Mouse (Mus musculus): ENCODE measurements around the gene Phf13. TPM values are rescaled to one million over a fixed set of nuclear protein-coding genes. Genes with fewer than 3 reads are reported as not detected.

Phf13 gene
- polyA plus RNA-seq, 1 experiment from 2014 or later: 15.4 TPM

DNA sequence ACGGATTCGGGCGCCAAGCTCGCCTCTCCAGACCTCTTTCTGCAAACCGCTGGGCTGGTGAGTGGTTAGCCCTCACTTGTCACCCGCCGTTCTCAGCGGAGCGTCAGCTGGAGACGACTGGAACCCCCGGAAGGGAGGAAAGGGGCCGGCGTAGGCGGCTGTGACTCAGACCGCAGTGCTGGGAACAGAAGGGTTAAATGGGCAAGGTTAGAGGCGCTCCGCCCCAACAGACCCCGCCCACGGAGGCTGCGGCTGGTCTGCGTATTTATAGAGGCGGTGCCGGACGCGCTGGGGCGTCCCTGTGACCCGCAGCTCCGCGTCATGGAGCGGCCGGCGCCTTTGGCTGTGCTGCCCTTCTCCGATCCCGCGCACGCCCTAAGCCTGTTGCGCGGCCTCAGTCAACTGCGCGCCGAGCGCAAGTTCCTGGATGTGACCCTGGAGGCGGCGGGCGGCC lies 12.6 kb upstream of the Phf13 start, which contains the start of gene Klhl21:
Gene Klhl21 (plus strand): TSS at position 182 of the 454 bp plus-strand sequence.
- no peaks in the 10 kb centered on the region for H3K36me3 ChIP-seq (ENCODE audit: control insufficient read depth, insufficient read depth)
- H3K27ac ChIP-seq (ENCODE audit: low read length): peak within 1 kb of the TSS; percentile 93
- under 1% methylated on average over 45 of the region's 45 CpGs for WGBS
- peak within 1 kb of the TSS; percentile 80 for H3K4me3 ChIP-seq (ENCODE audit: low read length)
- H3K4me2 ChIP-seq (ENCODE audit: low read depth, low read length): peak within 1 kb of the TSS; percentile 96
- peak within 1 kb of the TSS; percentile 88 for H3K9ac ChIP-seq (ENCODE audit: low read length)
- H3K27me3 ChIP-seq (ENCODE audit: control insufficient read depth, insufficient read depth, low read length): no peaks in the 10 kb centered on the region
- H3K4me1 ChIP-seq (ENCODE audit: control insufficient read depth, insufficient read depth, low read length): peaks cover 37% of the 10 kb centered on the region
- H3K9me3 ChIP-seq (replicated peaks; ENCODE audit: control insufficient read depth, low read length): no peaks in the 10 kb centered on the region
- peak; percentile 87 for ATAC-seq (replicated peaks; ENCODE audit: extremely low read depth, insufficient read depth, low FRiP score)

DNA sequence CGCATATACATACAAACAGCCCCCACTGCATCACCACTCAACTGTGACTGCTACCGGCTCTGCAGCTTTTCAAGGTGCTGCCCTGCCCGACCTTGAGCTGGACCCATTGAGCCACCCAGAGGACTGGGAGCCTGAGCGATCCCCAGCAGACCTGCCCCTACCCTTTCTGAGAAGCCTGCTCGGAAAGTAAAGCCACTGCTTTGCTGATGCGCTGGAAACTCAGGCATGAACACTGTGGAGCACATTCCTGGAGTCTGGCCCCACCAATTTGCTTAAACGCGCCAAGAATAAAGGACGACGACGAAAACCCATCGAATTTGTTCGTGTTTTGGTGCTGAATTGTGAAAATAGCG lies 12.1 kb upstream of the Phf13 start:
- under 1% methylated on average over 14 of the region's 14 CpGs for whole genome bisulfite sequencing
- peaks cover 33% of the 10 kb centered on the region for H3K4me1 ChIP-seq (ENCODE audit: control insufficient read depth, insufficient read depth, low read length)

DNA sequence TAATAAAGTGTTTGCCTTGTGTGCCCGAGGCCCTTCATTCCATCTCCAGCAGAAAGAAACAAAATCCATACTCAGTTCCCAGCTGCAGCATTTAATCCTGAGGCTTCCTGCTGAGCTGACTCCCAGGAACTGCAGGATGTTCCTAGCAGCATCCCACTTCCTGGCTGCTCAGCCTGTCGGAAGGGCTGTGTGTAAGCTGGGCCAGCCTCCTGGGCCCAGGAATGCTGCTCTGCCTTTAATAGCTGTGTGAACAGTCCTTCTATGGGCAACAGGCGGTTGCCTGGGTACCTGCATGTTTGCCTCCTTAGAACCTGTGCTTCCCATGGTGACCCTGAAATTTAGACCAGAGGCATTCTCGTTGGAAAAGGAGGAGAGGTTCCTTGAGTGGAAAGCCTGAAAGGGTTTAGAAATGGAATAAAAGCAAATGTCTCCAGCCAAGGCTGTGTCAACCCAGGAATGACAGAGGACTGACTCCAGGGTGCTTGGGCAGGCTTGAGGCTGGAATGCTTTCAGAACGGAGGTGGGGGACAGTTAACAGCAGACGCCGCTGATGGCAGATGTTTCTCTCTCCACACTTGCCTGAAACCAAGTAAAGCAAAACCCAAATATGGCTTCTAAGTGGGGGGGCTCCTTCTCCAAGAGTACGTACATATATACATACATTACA lies 11.6 kb upstream of the Phf13 start:
- Histone ChIP-seq H3K27ac (ENCODE audit: low read length) (peak overlapping the region; percentile 93), H3K9ac (ENCODE audit: low read length) (peak overlapping the region; percentile 88), H3K9me3 (replicated peaks; ENCODE audit: control insufficient read depth, low read length) (no peaks in the 10 kb centered on the region), H3K4me3 (ENCODE audit: low read length) (peak overlapping the region; percentile 80), H3K4me2 (ENCODE audit: low read depth, low read length) (peak overlapping the region; percentile 96), H3K36me3 (ENCODE audit: control insufficient read depth, insufficient read depth) (no peaks in the 10 kb centered on the region), H3K4me1 (ENCODE audit: control insufficient read depth, insufficient read depth, low read length) (peaks cover 29% of the 10 kb centered on the region), H3K27me3 (ENCODE audit: control insufficient read depth, insufficient read depth, low read length) (no peaks in the 10 kb centered on the region)
- WGBS: 9% methylated on average over 8 of the region's 8 CpGs
- ATAC-seq (replicated peaks; ENCODE audit: extremely low read depth, insufficient read depth, low FRiP score): no peak; the same call in 1 of the 2 replicates

More for the DNA sequence above, 12.1 kb upstream of the Phf13 start:
- ATAC-seq (replicated peaks; ENCODE audit: extremely low read depth, insufficient read depth, low FRiP score): no peak
- peak overlapping the region; percentile 93 for H3K27ac ChIP-seq (ENCODE audit: low read length)
- peak overlapping the region; percentile 80 for H3K4me3 ChIP-seq (ENCODE audit: low read length)
- H3K4me2 ChIP-seq (ENCODE audit: low read depth, low read length): peak overlapping the region; percentile 96
- no peaks in the 10 kb centered on the region for H3K36me3 ChIP-seq (ENCODE audit: control insufficient read depth, insufficient read depth)
- no peaks in the 10 kb centered on the region for H3K27me3 ChIP-seq (ENCODE audit: control insufficient read depth, insufficient read depth, low read length)
- peak overlapping the region; percentile 88 for H3K9ac ChIP-seq (ENCODE audit: low read length)
- H3K9me3 ChIP-seq (replicated peaks; ENCODE audit: control insufficient read depth, low read length): no peaks in the 10 kb centered on the region

DNA sequence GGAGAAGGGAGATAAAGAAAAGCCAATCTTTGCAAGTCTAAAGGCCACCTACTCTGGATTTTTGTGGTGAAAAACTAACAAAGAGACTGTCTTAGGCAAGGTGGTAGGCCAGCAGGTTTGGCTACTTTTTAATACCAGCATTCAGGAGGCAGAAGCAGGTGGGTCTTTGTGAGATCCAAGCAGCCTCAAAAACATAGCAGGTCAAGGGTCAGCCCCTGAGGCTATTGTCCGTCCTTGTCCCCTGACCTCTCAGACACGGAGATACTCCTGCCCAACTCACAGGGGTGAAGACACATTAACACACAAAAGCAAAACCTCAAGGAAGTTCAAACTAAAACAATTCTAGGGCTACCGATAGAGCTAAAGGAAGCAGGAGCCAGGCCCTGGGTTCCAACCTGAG lies 10.8 kb upstream of the Phf13 start:
- Histone ChIP-seq H3K4me1 (ENCODE audit: control insufficient read depth, insufficient read depth, low read length) (peaks cover 22% of the 10 kb centered on the region), H3K9ac (ENCODE audit: low read length) (peak overlapping the region; percentile 26), H3K4me3 (ENCODE audit: low read length) (no peak overlapping the region), H3K36me3 (ENCODE audit: control insufficient read depth, insufficient read depth) (no peaks in the 10 kb centered on the region), H3K27me3 (ENCODE audit: control insufficient read depth, insufficient read depth, low read length) (no peaks in the 10 kb centered on the region), H3K9me3 (replicated peaks; ENCODE audit: control insufficient read depth, low read length) (no peaks in the 10 kb centered on the region), H3K4me2 (ENCODE audit: low read depth, low read length) (no peak overlapping the region), H3K27ac (ENCODE audit: low read length) (peak overlapping the region; percentile 93)
- 49% methylated on average over 3 of the region's 3 CpGs for WGBS
- ATAC-seq (replicated peaks; ENCODE audit: extremely low read depth, insufficient read depth, low FRiP score): no peak

DNA sequence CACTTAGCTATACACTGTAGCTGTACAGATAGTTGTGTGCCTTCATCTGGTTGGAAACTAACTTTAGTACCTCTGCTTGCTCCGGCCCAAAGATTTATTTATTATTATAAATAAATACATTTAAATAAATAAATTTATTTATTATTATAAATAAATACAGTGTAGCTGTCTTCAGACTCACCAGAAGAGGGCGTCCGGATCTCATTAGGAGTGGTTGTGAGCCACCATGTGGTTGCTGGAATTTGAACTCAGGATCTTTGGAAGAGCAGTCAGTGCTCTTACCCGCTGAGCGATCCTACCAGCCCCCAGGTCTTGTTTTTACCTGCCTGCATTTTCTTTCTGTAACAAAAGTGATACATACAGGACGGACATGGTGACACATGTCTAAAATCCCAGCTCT lies 10.1 kb upstream of the Phf13 start:
- H3K36me3 ChIP-seq (ENCODE audit: control insufficient read depth, insufficient read depth): no peaks in the 10 kb centered on the region
- ATAC-seq (replicated peaks; ENCODE audit: extremely low read depth, insufficient read depth, low FRiP score): no peak
- no peak overlapping the region for H3K9ac ChIP-seq (ENCODE audit: low read length)
- no peak overlapping the region for H3K27ac ChIP-seq (ENCODE audit: low read length)
- peaks cover 15% of the 10 kb centered on the region for H3K4me1 ChIP-seq (ENCODE audit: control insufficient read depth, insufficient read depth, low read length)
- 72% methylated on average over 6 of the region's 6 CpGs for WGBS
- no peaks in the 10 kb centered on the region for H3K27me3 ChIP-seq (ENCODE audit: control insufficient read depth, insufficient read depth, low read length)
- H3K4me3 ChIP-seq (ENCODE audit: low read length): no peak overlapping the region
- no peak overlapping the region for H3K4me2 ChIP-seq (ENCODE audit: low read depth, low read length)
- H3K9me3 ChIP-seq (replicated peaks; ENCODE audit: control insufficient read depth, low read length): no peaks in the 10 kb centered on the region

DNA sequence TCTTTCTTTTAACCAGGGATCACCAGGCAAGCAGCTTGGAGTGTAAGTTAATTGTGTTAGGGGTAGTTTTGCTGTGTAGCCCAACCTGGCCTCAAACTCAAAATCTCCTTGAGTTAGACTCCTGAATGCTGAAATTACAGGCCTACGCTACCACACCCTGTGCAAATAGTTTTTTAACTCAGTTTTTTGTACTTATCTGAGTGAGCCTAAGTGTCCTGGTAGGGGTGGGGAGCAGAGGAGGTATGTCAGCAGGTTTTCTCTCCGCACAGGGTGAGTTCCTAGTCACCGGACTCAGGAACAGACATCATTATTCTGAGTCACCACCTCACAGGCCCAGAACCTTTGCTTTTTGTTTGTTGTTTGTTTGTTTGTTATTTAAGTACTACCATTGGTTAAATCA lies 6.0 kb upstream of the Phf13 start:
- 86% methylated on average over 3 of the region's 3 CpGs for WGBS
- Histone ChIP-seq H3K27ac (ENCODE audit: low read length) (no peak overlapping the region), H3K4me2 (ENCODE audit: low read depth, low read length) (no peak overlapping the region)

DNA sequence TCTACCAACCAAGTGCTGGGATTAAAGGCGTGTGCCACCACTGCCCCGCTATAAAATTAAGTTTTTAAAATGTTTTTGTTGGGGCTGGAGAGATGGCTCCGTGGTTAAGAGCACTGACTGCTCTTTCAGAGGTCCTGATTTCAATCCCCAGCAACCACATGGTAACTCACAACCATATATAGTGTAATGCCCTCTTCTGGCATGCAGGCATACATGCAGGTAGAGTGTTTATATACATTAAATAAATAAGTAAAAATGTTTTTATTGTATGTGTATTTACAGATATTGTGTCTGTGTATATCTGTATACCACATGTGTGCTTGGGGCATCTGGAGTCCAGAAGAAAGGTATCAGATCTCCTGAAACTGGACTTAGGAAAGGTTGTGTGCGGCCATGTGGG lies 5.3 kb upstream of the Phf13 start:
- no peaks in the 10 kb centered on the region for H3K36me3 ChIP-seq (ENCODE audit: control insufficient read depth, insufficient read depth)
- whole genome bisulfite sequencing: 66% methylated on average over 4 of the region's 4 CpGs
- no peak overlapping the region for H3K4me2 ChIP-seq (ENCODE audit: low read depth, low read length)
- H3K4me3 ChIP-seq (ENCODE audit: low read length): no peak overlapping the region
- peaks cover 7% of the 10 kb centered on the region for H3K4me1 ChIP-seq (ENCODE audit: control insufficient read depth, insufficient read depth, low read length)
- H3K9ac ChIP-seq (ENCODE audit: low read length): no peak overlapping the region
- no peaks in the 10 kb centered on the region for H3K9me3 ChIP-seq (replicated peaks; ENCODE audit: control insufficient read depth, low read length)
- H3K27ac ChIP-seq (ENCODE audit: low read length): no peak overlapping the region
- ATAC-seq (replicated peaks; ENCODE audit: extremely low read depth, insufficient read depth, low FRiP score): no peak
- H3K27me3 ChIP-seq (ENCODE audit: control insufficient read depth, insufficient read depth, low read length): no peaks in the 10 kb centered on the region

More for the DNA sequence above, 6.0 kb upstream of the Phf13 start:
- peaks cover 7% of the 10 kb centered on the region for H3K4me1 ChIP-seq (ENCODE audit: control insufficient read depth, insufficient read depth, low read length)
- H3K36me3 ChIP-seq (ENCODE audit: control insufficient read depth, insufficient read depth): no peaks in the 10 kb centered on the region
- H3K9ac ChIP-seq (ENCODE audit: low read length): no peak overlapping the region
- no peak overlapping the region for H3K4me3 ChIP-seq (ENCODE audit: low read length)
- H3K9me3 ChIP-seq (replicated peaks; ENCODE audit: control insufficient read depth, low read length): no peaks in the 10 kb centered on the region
- no peaks in the 10 kb centered on the region for H3K27me3 ChIP-seq (ENCODE audit: control insufficient read depth, insufficient read depth, low read length)
- ATAC-seq (replicated peaks; ENCODE audit: extremely low read depth, insufficient read depth, low FRiP score): no peak

DNA sequence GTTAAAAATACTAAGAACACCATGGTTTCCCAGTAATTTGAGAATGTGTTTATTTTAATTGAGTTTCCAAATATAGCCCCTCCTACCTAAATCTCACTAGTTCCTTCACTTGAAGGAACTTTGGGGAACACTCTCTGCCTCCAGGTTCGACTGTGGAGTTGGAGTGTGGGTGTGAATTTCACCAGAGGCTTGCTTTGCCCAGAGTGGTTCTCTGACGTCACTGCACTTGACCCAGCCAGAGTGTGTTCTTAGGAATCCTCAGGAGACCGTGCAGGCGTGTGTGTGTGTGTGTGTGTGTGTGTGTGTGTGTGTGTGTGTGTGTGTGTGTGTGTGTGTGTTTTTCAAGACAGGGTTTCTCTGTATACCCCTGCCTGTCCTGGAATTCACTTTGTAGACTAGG lies 4.8 kb upstream of the Phf13 start:
- no peaks in the 10 kb centered on the region for H3K36me3 ChIP-seq (ENCODE audit: control insufficient read depth, insufficient read depth)
- 32% methylated on average over 4 of the region's 4 CpGs for WGBS
- peaks cover 7% of the 10 kb centered on the region for H3K4me1 ChIP-seq (ENCODE audit: control insufficient read depth, insufficient read depth, low read length)
- H3K27me3 ChIP-seq (ENCODE audit: control insufficient read depth, insufficient read depth, low read length): no peaks in the 10 kb centered on the region
- no peaks in the 10 kb centered on the region for H3K9me3 ChIP-seq (replicated peaks; ENCODE audit: control insufficient read depth, low read length)
- no peak overlapping the region for H3K9ac ChIP-seq (ENCODE audit: low read length)
- no peak overlapping the region for H3K27ac ChIP-seq (ENCODE audit: low read length)
- H3K4me3 ChIP-seq (ENCODE audit: low read length): no peak overlapping the region
- no peak overlapping the region for H3K4me2 ChIP-seq (ENCODE audit: low read depth, low read length)
- no peak for ATAC-seq (replicated peaks; ENCODE audit: extremely low read depth, insufficient read depth, low FRiP score)

DNA sequence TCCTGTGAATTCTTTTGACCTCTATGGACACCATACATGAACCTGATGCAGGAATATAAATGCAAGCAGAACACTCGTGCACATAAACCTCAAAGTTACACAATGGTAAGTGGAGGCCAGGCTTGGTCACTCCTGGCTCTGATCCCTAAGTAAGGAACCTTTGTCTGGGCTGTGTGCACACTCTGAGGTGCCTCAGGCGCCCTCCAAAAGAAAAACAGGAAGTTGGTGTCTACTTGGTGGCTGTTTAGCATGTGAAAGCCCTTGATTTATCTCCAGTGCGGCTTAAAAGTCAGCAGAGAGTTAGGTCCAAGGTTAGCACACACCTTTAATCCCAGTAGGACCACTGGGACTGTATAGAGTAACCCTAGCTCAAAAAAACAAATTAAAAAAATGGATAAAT lies 3.4 kb upstream of the Phf13 start:
- Histone ChIP-seq H3K4me3 (ENCODE audit: low read length) (no peak overlapping the region), H3K36me3 (ENCODE audit: control insufficient read depth, insufficient read depth) (no peaks in the 10 kb centered on the region), H3K9ac (ENCODE audit: low read length) (no peak overlapping the region), H3K27ac (ENCODE audit: low read length) (no peak overlapping the region), H3K27me3 (ENCODE audit: control insufficient read depth, insufficient read depth, low read length) (no peaks in the 10 kb centered on the region), H3K4me1 (ENCODE audit: control insufficient read depth, insufficient read depth, low read length) (peaks cover 7% of the 10 kb centered on the region), H3K4me2 (ENCODE audit: low read depth, low read length) (no peak overlapping the region), H3K9me3 (replicated peaks; ENCODE audit: control insufficient read depth, low read length) (no peaks in the 10 kb centered on the region)
- WGBS: 51% methylated on average over 3 of the region's 3 CpGs
- no peak for ATAC-seq (replicated peaks; ENCODE audit: extremely low read depth, insufficient read depth, low FRiP score)

Measured in heart, embryonic 16.5 days (tissue).